Mouse (Mus musculus): ENCODE results near the gene Snd1.

The Snd1 gene

GRCm38 (mm10) chr6:28705384-28706107 lies 230.6 kb downstream of the Snd1 start:
- TF ChIP-seq GATA4 (IDR thresholded peaks at IDR 0.05; ENCODE audit: insufficient replicate concordance, low read length) = no peak

DNA sequence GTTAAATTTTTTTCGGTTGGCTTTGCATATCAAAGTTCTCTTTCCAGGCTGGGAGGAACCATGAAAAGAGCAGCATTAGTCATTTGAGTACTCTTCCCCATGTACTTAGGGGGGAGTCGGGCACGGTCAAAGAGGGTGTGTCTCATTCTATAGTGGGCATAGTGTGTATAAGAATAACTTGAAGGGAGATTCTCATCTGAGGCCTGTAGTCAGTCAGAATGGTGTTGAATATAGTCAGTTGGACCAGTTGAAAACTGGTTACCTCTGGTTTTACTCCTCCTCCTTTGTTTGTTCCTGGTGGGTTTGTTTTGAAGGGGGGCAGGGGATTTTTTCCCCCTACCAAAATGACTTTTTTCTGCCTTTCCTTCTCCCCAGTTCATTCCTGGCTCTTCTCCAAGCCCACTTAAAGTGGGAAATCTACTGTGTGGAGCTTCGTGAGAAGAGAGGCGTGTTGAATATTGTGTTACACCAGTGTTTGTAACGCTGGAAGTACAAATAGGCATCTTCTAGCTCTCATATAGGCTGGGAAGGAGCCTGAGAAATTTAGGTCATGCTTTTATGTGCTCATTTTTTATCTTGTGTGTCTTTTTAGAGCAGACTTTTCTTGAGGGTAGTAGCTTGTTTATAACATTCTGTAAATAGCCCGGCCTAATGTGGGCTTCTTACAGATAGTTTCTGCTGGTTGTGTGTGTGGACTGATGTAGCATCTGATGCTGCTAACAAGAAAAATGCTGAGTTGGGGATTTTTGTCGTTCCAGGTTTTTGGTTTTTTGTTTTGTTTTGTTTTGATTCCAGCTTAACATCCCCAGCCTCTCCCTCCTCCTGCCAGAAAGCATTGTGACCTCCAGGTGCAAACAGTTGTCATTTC lies 231.4 kb downstream of the Snd1 start:
- TF ChIP-seq GATA4 (IDR thresholded peaks at IDR 0.05; ENCODE audit: insufficient replicate concordance, low read length) = no peak

DNA sequence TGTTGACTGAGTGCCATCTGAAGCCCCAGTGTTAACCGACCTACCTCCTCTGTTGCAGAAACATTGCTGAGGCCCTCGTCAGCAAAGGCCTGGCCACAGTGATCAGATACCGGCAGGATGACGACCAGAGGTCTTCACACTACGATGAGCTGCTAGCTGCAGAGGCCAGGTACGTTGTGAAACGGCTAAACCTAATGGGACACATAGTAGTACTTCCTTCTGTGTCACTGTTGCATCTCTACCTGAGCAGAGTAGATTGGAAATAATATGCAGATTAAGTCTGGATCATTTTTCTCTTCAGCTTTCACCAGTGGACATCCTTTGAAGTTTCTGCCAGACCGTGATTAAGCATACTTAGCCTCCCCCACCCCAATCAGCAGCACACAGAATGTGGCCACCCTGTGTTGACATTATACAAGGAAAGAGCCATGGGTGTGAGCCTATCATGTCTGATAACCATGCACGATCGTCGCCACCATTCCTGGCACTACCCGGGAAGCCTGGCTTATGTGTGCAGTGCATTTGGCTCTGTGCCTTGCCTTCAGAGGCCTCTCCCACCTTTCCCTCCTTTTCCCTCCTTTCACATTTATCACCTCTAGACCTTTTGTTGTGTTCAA lies 232.1 kb downstream of the Snd1 start:
- TF ChIP-seq GATA4 (IDR thresholded peaks at IDR 0.05; ENCODE audit: insufficient replicate concordance, low read length) = peak; percentile 42; the same call in 1 of the 2 replicates

DNA sequence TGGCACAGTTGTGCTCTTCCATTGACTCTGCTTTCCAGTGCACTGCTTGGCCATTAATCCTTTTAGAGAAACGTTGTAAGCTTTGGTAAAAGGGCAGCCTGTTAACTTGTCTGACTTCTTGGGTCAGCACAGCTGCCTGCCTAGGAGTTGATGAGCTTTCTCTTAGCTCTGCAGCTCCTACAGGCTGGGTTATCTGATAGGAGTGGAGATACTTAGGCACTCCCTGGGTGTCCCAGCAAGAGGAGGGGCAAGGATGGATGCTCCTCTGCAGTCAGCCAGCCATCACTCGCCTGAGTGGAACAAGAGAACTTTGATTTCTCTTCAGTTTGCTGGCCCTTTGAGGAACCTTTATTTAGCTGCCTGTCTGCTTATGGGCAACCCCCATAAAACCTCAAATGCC lies 235.1 kb downstream of the Snd1 start:
- no peak for TF ChIP-seq GATA4 (IDR thresholded peaks at IDR 0.05; ENCODE audit: insufficient replicate concordance, low read length)

DNA sequence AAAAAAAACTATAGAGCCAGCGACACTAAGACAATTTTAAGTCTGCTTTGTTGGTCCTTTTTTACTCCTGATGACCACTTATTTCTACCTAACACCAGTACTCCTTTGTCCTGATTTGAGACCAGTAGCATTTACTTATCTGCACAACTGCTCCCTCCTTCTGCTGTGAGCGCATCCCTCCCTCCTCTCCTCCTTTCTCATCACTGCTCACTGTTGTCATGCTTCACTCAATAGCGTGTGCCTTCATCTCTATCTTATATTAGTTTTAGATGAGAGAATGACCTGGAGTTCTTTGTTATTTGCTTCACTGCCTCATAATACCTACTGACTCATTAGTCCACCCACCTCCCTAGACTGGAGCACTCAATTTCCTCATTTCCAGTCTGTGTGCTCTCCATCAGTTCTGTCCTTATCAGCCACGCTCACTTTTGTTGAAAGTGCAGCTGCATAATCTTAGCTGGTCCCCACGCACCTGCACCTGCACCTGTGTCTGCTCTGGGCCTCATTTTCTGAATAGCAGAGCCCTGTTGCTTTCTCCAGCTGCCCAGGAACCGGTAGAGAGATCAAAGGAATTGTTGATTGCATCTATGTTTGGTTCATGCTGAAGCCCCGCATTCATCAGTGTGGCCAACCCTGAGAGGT lies 242.4 kb downstream of the Snd1 start:
- TF ChIP-seq GATA4 (IDR thresholded peaks at IDR 0.05; ENCODE audit: insufficient replicate concordance, low read length) = no peak

- no peak for TF ChIP-seq GATA4 (IDR thresholded peaks at IDR 0.05; ENCODE audit: insufficient replicate concordance, low read length)
These were observed 242.9 kb downstream of the Snd1 start for GRCm38 (mm10) chr6:28717845-28718237.

DNA sequence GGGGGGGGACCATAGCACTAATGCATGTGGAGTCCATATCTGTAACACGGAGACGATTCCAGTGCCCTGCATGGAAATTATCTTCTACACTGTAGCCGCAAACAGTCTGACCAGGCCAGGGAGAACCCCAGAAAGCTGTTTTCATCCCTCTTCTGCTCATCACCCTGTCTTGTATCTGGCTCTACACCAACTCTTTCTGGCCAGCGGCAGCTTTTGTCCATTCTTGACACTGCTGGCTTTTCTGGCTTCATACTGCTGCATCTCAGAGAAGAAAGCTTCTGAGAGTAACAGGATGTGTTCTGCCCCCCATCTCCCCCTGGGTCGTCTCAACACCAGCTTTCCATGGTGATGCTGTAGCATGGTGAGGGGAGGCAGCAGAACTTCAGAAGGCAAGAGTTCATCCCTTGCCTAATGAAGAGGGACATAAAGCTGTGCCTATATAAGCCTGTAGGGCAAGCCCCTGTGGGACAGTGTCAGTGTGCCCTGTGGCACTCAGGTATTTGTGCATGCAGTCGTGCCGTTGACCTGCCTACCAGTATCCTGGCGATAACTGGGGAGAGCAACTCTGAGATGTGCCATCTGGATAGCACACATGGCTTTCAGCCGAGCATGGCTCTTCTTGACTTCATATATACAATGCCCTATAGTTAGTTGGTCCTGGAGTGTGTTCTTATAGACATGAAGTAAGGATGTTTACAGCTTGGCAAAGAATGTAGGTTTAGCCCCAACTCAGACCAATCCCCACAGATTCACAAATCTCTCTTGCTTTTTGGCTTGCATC lies 245.6 kb downstream of the Snd1 start:
- no peak for TF ChIP-seq GATA4 (IDR thresholded peaks at IDR 0.05; ENCODE audit: insufficient replicate concordance, low read length)

DNA sequence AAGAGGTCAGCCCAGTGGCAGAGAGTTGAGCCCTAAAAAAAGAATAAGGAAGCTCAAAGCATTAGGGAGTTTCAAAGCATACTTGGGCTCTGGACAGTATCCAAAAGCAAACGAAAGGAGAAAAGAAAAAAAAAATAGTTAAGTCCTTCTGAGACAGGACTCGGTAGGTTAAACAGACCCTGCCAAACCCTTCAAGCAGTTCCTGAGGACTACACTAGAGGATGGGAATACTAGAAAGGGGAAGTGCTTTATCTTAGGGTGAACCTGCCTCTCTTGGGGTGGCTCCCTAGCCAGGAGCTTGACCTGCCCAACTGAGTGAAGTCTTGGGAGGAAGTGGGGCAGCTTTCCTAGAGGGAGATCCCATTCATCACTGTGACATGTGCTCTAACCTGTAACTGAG lies 248.1 kb downstream of the Snd1 start:
- TF ChIP-seq GATA4 (IDR thresholded peaks at IDR 0.05; ENCODE audit: insufficient replicate concordance, low read length) = no peak

DNA sequence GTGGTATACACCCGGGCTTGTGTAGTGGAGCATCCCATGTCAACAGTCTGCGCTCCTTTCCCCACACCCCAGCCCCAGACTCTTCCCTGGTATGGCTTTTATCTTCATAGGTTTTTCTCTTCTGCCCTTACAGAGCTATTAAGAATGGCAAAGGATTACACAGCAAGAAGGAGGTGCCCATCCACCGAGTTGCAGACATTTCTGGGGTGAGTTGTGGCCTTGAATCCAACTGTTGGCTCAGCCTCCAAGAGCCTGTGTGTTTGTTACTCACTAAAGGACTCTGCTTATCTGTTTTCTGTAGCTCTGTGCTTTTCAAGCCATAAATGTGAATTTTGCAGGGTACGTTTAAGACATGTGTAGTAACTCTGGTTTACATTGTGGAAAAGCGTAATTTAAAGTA lies 249.8 kb downstream of the Snd1 start:
- TF ChIP-seq GATA4 (IDR thresholded peaks at IDR 0.05; ENCODE audit: insufficient replicate concordance, low read length) = no peak

DNA sequence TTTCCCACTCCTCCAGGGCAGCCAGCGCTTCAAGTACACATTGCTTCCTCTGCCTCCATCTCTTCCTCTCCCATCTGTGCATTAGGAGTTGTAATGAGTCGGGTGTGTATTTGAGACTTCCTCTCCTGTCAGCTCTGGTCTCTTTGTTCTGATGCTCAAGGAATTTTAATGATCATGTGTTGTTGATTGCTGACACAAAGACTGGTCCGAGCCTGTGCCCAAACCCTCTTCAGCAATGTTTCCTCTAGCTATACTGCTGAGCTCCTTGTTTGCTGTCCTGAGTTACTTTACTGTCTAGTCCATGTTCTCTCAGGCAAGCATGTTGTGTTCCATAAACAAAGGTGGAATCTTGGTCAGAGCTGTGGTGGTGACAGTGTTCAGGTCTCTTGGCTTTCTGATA lies 254.3 kb downstream of the Snd1 start:
- no peak for TF ChIP-seq GATA4 (IDR thresholded peaks at IDR 0.05; ENCODE audit: insufficient replicate concordance, low read length)

GRCm38 (mm10) chr6:28729649-28730048 lies 254.7 kb downstream of the Snd1 start:
- TF ChIP-seq GATA4 (IDR thresholded peaks at IDR 0.05; ENCODE audit: insufficient replicate concordance, low read length) = no peak

DNA sequence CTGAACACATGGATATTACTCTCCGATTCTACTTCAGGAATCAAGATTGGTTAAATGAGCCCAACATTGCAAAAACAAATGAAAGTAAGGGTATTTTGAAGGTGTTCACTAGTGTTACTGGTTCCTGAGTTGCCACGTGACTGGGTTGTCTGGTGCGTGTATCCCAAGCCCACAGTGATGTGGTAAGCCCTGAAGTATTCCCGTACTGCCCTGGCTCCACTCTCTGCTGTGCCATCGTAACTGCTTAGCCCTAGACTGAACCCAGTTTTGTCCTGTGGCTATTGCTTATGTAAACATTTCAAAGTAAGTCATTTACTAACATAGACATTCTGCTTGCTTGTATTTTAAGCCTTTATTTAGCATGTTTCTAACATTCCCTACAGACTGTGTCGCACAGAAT lies 256.3 kb downstream of the Snd1 start:
- no peak for TF ChIP-seq GATA4 (IDR thresholded peaks at IDR 0.05; ENCODE audit: insufficient replicate concordance, low read length)

GRCm38 (mm10) chr6:28733884-28734647 lies 259.1 kb downstream of the Snd1 start:
- TF ChIP-seq GATA4 (IDR thresholded peaks at IDR 0.05; ENCODE audit: insufficient replicate concordance, low read length) = peak; percentile 83

DNA sequence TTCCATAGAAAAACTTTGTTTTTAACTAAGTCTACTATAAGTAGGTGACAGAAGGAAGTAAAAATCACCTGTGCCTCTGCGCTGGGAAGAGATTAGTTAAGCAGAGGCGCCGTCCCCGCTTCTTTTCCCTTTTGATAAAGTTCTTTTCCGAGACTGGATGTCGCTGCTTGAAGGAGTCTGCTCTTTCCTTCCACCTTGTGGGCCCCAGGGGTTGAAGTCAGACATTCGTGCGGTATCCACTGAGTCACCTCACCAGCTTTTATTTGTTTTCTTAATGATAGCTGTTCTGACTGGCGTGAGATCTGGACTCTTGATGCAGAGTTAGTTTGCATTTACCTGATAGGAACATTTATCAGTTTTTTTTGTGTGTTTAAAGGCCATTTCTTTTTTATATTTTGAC lies 260.2 kb downstream of the Snd1 start:
- no peak for TF ChIP-seq GATA4 (IDR thresholded peaks at IDR 0.05; ENCODE audit: insufficient replicate concordance, low read length)

Data from liver, adult (tissue).